Mouse (Mus musculus): ENCODE results near the gene Ogfr. TPM values are rescaled to one million over a fixed set of nuclear protein-coding genes. Genes with fewer than 3 reads are reported as not detected.
A peak's percentile ranks its signal among the peaks of the same experiment; 100 is the strongest.

The Ogfr gene
- 10 to 100 TPM; 76.3 to 79.2 TPM for total RNA-seq (2021)

- intact Hi-C loops (cut with DNase I): loop anchor here (10.0 kb wide), 2 partner anchors 156 to 186 kb away; partner anchors contain the start of gene Bhlhe23
- DNase-seq: peak; percentile 86
Observed at GRCm38 (mm10) chr2:180589123-180589831, at the start of gene Ogfr. Gene Ogfr, plus strand, starts transcription at chr2:180589245.

GRCm38 (mm10) chr2:180543675-180544074, 45.4 kb upstream of the Ogfr start:
- intact Hi-C loops (cut with DNase I): no loop called here
- peak; percentile 29 for DNase-seq

- intact Hi-C loops (cut with DNase I): no loop called here
- DNase-seq: no peak
Observed at GRCm38 (mm10) chr2:180545046-180545445, 44.0 kb upstream of the Ogfr start.

GRCm38 (mm10) chr2:180547384-180548106, 41.5 kb upstream of the Ogfr start:
- DNase-seq: peak; percentile 61
- intact Hi-C loops (cut with DNase I): no loop called here

- intact Hi-C loops (cut with DNase I): no loop called here
- no peak for DNase-seq
Observed at GRCm38 (mm10) chr2:180552340-180552739, 36.7 kb upstream of the Ogfr start.

GRCm38 (mm10) chr2:180555219-180555618, 33.8 kb upstream of the Ogfr start:
- intact Hi-C loops (cut with DNase I): no loop called here
- peak; percentile 13 for DNase-seq

GRCm38 (mm10) chr2:180556470-180556869, 32.6 kb upstream of the Ogfr start:
- intact Hi-C loops (cut with DNase I): no loop called here
- DNase-seq: no peak

- intact Hi-C loops (cut with DNase I): loop anchor here (5.0 kb wide), 1 partner anchor 88 kb away; no protein-coding TSS in a partner anchor
- no peak for DNase-seq
Observed at GRCm38 (mm10) chr2:180560245-180560644, 28.8 kb upstream of the Ogfr start.

GRCm38 (mm10) chr2:180562146-180562545, 26.9 kb upstream of the Ogfr start:
- no peak for DNase-seq
- intact Hi-C loops (cut with DNase I): loop anchor here (5.0 kb wide), 1 partner anchor 90 kb away; no protein-coding TSS in a partner anchor

- intact Hi-C loops (cut with DNase I): loop anchor here (5.0 kb wide), 1 partner anchor 91 kb away; no protein-coding TSS in a partner anchor
Observed at GRCm38 (mm10) chr2:180563296-180563695, 25.7 kb upstream of the Ogfr start.

GRCm38 (mm10) chr2:180563841-180564240, 25.2 kb upstream of the Ogfr start:
- peak; percentile 18 for DNase-seq
- intact Hi-C loops (cut with DNase I): loop anchor here (5.0 kb wide), 1 partner anchor 92 kb away; no protein-coding TSS in a partner anchor

More at GRCm38 (mm10) chr2:180563296-180563695, 25.7 kb upstream of the Ogfr start:
- no peak for DNase-seq

- DNase-seq: peak; percentile 63
- intact Hi-C loops (cut with DNase I): no loop called here
Observed at GRCm38 (mm10) chr2:180566240-180566913, 22.7 kb upstream of the Ogfr start.

- intact Hi-C loops (cut with DNase I): no loop called here
Observed at GRCm38 (mm10) chr2:180569028-180569643, 19.9 kb upstream of the Ogfr start.

GRCm38 (mm10) chr2:180576482-180576881, 12.6 kb upstream of the Ogfr start:
- DNase-seq: no peak
- intact Hi-C loops (cut with DNase I): loop anchor here (5.0 kb wide), 1 partner anchor 299 kb away; no protein-coding TSS in a partner anchor

More at GRCm38 (mm10) chr2:180569028-180569643, 19.9 kb upstream of the Ogfr start:
- peak; percentile 80 for DNase-seq

- intact Hi-C loops (cut with DNase I): loop anchor here (2.0 to 5.0 kb wide), 2 partner anchors 106 to 301 kb away; no protein-coding TSS in a partner anchor
- DNase-seq: peak; percentile 80
Observed at GRCm38 (mm10) chr2:180578686-180579085, 10.4 kb upstream of the Ogfr start.

GRCm38 (mm10) chr2:180581002-180581401, 8.0 kb upstream of the Ogfr start, which contains the start of gene Mrgbp:
Gene Mrgbp, plus strand, starts transcription at chr2:180581304.
- intact Hi-C loops (cut with DNase I): loop anchor here (10.0 kb wide), 2 partner anchors 164 to 194 kb away; partner anchors contain the start of gene Bhlhe23

GRCm38 (mm10) chr2:180582481-180583153, 6.4 kb upstream of the Ogfr start:
- intact Hi-C loops (cut with DNase I): loop anchor here (10.0 kb wide), 2 partner anchors 162 to 192 kb away; partner anchors contain the start of gene Bhlhe23
- DNase-seq: peak; percentile 98

More at GRCm38 (mm10) chr2:180581002-180581401, 8.0 kb upstream of the Ogfr start, which contains the start of gene Mrgbp:
- no peak for DNase-seq

- intact Hi-C loops (cut with DNase I): loop anchor here (10.0 kb wide), 2 partner anchors 162 to 192 kb away; partner anchors contain the start of gene Bhlhe23
- DNase-seq: no peak
Observed at GRCm38 (mm10) chr2:180583154-180583507, 5.9 kb upstream of the Ogfr start.

- no peak for DNase-seq
- intact Hi-C loops (cut with DNase I): loop anchor here (10.0 kb wide), 2 partner anchors 156 to 186 kb away; partner anchors contain the start of gene Bhlhe23
Observed at GRCm38 (mm10) chr2:180588736-180589122, 316 bp upstream of the Ogfr start.

Measured in left cerebral cortex, postnatal 4 days (tissue).